Mouse (Mus musculus): ENCODE results near the gene Slc39a9.
A peak's percentile ranks its signal among the peaks of the same experiment; 100 is the strongest.

The Slc39a9 gene

GRCm38 (mm10) chr12:80643693-80644505, at the start of gene Slc39a9, which contains the start of gene Erh:
TSS of gene Slc39a9 (plus strand) at chr12:80643883.
TSS of gene Erh (minus strand) at chr12:80644341.
- DNase-seq (ENCODE audit: low spot score), result peak; percentile 93

GRCm38 (mm10) chr12:80594141-80594540, 49.5 kb upstream of the Slc39a9 start:
- DNase-seq (ENCODE audit: low spot score), result no peak

- DNase-seq (ENCODE audit: low spot score), result no peak
These were observed 48.9 kb upstream of the Slc39a9 start for GRCm38 (mm10) chr12:80594781-80595180.

- no peak for DNase-seq (ENCODE audit: low spot score)
These were observed 48.1 kb upstream of the Slc39a9 start for GRCm38 (mm10) chr12:80595566-80595965.

GRCm38 (mm10) chr12:80595968-80596367, 47.7 kb upstream of the Slc39a9 start:
- DNase-seq (ENCODE audit: low spot score), result no peak

GRCm38 (mm10) chr12:80598236-80598635, 45.4 kb upstream of the Slc39a9 start:
- no peak for DNase-seq (ENCODE audit: low spot score)

GRCm38 (mm10) chr12:80598756-80599155, 44.9 kb upstream of the Slc39a9 start:
- no peak for DNase-seq (ENCODE audit: low spot score)

GRCm38 (mm10) chr12:80601597-80602269, 42.0 kb upstream of the Slc39a9 start:
- DNase-seq (ENCODE audit: low spot score), result no peak

GRCm38 (mm10) chr12:80602432-80602831, 41.3 kb upstream of the Slc39a9 start:
- DNase-seq (ENCODE audit: low spot score), result no peak

- DNase-seq (ENCODE audit: low spot score), result no peak
These were observed 40.1 kb upstream of the Slc39a9 start for GRCm38 (mm10) chr12:80603566-80603965.

GRCm38 (mm10) chr12:80604218-80604617, 39.5 kb upstream of the Slc39a9 start:
- DNase-seq (ENCODE audit: low spot score), result no peak

GRCm38 (mm10) chr12:80608576-80608975, 35.1 kb upstream of the Slc39a9 start:
- no peak for DNase-seq (ENCODE audit: low spot score)

GRCm38 (mm10) chr12:80609928-80610327, 33.8 kb upstream of the Slc39a9 start:
- DNase-seq (ENCODE audit: low spot score), result no peak

- DNase-seq (ENCODE audit: low spot score), result no peak
These were observed 31.4 kb upstream of the Slc39a9 start for GRCm38 (mm10) chr12:80612113-80612791.

- DNase-seq (ENCODE audit: low spot score), result no peak
These were observed 28.1 kb upstream of the Slc39a9 start for GRCm38 (mm10) chr12:80615371-80616257.

GRCm38 (mm10) chr12:80620501-80620900, 23.2 kb upstream of the Slc39a9 start:
- no peak for DNase-seq (ENCODE audit: low spot score)

- DNase-seq (ENCODE audit: low spot score), result no peak
These were observed 11.9 kb upstream of the Slc39a9 start for GRCm38 (mm10) chr12:80631790-80632189.

GRCm38 (mm10) chr12:80642725-80643692, 674 bp upstream of the Slc39a9 start:
- DNase-seq (ENCODE audit: low spot score), result no peak

- no peak for DNase-seq (ENCODE audit: low spot score)
These were observed 804 bp downstream of the Slc39a9 start for GRCm38 (mm10) chr12:80644506-80644868.

GRCm38 (mm10) chr12:80646377-80646776, 2.7 kb downstream of the Slc39a9 start:
- no peak for DNase-seq (ENCODE audit: low spot score)
